Mouse (Mus musculus) regulatory T cell (primary cell): ENCODE data around the gene Slf2.

Experiments
- in situ Hi-C: fragments of 300-600 bp; cut with MboI, MseI; formaldehyde crosslinking; loops from one replicate; pipeline ENCODE4 v1.15.1; 2025; ENCODE audit warnings: high pct_unique_total_duplicates

Slf2 gene

DNA sequence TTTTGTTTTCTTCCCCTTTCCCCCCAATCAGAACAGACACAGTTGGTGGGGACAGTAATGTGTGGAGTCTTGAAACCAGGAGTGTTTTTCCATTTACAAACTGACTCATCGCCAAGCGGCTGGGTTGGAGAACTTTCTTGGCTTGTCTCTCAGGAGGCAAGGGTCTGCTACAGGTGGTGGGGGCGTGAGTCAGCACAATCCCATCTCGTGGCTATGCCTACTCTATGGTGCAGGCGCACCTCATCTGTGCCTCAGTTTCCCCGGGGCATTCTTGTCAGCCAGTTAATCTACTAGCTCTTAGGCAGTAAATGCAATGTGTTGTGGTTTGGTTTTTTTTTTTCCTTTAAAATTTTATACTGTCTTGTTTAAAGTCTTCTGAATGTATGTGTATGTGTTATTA, 52.4 kb downstream of the Slf2 start:
- in situ Hi-C loops: no loop called here

DNA sequence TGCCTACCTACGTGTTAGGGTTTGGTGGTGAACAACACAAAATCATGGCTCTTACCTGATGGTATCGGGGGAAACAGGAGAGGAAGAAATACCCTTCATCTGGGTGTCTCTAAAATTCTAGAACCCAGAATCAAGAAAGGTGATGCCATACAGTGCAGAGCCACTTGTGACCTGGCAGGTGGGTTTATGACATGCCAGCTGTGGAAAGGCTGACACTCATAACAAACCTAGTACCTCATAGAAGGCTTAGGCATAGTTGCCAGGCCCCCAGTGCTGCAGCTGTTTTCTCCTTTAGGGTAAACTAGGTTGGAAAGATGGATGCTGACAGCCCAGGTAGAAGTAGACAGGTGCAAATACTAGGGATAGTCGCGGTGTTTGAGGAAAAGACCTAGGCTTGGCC, 53.5 kb downstream of the Slf2 start:
- in situ Hi-C loops: no loop called here

DNA sequence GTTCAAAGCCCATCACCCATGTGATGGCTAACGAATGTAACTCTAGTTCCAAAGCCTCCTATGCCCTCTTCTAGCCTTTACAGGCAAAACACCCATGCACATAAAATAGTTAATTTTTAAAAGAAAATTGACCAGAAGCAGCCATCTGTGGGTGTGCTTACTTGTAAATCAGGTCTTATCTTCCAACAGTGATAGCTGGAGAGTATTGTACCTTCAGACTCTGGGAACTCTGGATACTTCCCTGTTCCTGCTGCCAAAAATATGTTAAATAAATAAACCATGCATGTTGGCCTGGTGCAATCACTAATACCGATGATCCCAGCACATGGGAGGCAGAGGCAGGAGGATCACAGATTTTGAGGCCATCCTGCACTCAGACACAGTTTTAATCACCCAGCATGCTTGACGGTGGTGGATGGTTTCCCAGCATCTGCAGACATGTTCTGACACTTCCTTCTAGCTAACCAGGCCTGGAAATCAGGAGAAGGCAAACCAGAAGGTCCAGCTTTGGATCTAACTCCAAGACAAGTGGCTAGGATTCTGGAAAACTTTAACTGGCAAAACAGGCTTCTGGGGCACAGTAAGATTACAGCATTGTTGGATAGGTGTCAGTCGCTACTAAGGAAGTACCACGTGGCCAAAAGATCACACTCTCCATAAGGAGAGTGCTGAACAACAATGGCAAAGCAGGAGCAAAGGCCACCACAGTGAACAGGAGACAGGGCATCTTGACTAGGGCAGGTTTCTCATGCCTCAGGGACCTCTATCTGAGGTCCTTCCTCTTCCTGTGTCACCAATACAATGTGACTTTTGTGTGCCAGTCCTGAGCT, 54.4 kb downstream of the Slf2 start:
- in situ Hi-C loops: no loop called here

DNA sequence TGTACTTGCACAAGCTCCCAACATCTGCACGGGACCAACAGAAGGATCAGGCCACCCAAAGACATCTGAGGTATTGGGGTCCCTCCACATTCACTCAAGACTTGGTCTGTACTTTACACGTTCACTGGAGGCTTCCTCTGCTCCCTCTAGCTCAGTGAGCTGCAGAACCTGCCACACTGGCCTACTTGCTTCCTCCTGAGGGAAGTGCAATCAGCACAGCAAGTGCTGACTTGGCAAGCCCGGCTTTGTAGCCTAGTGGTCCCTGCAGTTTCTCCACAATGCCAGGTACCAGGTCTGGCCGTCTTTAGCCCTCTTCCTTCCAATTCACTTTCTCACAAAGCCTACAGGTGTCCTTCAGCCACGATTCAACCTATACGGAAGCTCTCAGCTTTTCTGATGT, 56.1 kb downstream of the Slf2 start:
- in situ Hi-C loops: no loop called here

DNA sequence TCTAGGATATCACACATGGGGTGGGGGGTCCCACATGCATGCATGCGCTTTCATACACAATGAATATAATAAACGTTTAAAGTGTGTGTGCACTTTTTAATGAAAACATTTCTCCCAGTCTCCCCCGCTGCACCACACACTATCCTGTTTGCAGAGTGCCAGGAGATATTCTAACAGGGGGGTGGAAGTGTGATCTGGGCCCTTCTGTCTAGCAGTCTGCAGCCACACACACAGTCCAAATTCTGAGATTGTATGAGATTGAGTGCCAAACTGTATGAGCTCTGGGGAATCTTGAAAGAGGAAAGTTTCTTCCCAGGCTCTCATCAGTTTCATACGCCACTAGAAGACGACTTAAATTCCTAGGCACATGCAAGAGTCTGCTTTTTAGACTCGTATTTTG, 56.9 kb downstream of the Slf2 start:
- in situ Hi-C loops: no loop called here

DNA sequence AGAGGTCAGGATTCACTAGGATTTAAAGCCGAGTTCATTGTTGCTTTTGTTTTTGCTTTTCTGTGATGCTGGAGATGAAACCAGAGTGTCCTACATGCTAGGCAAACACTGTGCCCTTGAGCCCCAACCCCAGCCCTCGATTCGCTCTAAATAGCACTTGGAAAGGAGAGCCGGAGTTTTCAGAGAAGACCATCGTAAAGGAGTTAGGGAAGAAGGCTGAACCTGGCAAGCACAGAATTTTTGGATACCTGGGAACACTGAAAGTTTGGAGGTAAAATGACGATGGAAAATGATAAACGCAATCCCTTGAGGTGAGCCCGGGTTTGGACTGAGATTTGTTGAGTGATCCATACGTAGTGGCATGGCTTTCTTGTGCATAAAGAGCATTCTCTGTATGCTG, 57.4 kb downstream of the Slf2 start:
- in situ Hi-C loops: no loop called here

DNA sequence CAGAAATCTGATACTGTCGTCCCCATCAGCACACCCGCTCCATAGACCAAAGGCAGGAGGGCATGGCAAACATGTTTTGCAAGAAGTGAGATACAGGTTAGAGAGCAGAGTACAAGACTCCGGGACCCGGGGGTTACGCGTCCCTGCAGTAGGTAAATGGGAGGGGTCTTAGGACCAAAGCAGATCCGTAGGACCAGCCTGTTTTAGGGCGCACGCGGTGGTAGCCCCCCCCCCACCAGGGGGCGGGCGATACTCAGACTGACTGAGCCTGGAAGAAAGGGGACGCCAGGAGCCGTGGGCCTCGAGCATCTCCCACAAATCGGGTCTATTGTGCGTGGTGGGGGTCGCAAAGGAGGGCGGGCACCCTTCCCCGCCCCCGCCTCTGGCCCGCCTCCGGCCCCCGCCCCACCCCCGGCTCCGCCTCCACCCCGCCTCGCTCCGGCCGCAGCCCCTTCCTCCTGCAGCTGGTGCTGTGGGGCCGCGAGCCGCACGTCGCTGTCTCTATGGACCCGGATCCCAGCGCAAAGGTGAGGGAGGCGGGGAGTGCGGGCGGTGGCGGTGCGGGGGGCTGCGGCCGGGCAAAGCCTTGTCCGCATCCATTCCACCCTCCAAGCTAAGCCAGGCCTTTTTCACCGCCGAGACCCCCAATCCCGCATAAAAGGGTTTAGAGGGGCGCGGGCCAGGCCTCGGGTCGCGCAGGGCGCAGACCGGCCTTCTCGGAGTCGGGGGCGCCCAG, 58.0 kb downstream of the Slf2 start, which contains the start of gene Sema4g:
TSS of gene Sema4g (plus strand) at position 271 of the 736 bp plus-strand sequence.
- in situ Hi-C loops: no loop called here

DNA sequence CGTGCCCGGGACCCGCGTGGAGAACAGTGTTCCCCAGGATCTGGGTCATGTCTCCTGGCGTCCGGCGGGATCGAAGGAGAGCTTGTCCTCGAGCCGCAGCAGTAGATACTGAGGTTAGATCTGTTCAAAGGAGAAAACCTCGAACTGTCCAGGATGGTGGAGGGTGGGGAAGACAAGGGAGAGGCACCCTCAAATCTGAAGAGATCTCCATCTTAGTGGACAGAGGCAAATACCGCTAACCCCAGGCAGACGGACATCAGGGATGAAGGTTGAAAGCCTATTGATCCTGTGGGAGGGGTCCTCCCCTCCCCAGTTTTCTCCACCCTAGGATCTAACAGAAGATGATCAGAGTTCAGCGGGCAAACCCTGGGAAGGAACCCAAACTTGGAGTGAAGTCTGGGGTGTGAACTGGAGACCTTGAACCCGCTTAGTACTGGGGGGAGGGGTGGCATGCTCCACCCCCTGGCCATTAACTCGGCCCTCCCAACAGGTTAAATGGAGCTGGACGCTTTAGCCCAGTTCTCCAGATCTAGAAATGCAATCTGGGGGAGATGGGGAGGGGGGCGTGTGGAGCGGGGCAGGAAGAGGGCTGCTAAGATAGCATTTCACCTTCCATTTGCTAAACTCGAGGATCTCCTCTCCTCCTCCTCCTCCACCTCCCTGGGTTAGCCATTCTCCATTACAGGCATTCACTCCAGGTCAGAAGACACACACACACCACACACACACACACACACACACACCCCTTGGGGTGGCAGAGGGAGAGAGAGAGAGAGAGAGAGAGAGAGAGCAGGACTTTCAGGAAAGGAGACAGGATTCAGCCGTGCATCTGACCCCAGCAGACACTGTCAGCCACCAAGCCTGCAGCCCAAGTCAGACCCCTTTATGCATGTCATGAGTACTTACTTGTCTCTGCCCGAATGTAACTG, 58.9 kb downstream of the Slf2 start:
- in situ Hi-C loops: no loop called here

DNA sequence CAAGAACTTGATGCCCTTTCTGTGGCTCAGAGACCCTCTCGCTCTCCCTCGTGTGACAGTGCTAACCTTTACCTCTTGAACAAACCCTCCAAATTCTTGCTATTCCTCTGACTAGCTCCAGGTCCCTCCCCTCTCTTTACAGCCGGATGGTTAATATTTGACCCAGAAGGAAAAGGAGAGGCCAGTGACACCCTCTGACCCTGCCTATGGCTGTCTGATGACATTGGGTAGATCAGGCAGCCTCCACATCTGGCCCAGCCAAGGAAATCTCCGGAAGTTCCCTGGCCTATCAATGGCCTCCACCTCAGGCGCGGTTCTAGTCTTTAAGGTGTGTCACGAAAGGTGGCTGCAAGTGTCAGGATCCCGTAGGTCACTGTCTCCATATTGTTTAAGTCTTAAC, 60.1 kb downstream of the Slf2 start:
- in situ Hi-C loops: no loop called here

DNA sequence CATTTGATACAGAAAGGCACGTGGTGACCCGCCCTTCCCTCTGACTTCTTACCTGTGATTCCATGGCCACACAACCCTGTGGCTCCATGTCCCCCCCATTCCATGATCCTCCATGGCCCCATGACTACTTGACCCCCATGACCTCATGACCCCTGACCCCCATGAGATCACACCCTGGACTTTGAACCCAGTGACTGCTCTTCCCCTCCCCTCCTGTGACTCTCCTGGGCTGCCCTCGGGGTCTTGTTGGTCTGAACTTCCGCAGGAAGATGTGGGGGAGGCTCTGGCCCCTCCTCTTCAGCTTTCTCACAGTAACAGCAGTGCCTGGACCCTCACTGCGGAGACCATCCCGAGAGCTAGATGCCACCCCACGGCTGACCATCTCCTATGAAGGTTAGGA, 61.3 kb downstream of the Slf2 start:
- in situ Hi-C loops: no loop called here

DNA sequence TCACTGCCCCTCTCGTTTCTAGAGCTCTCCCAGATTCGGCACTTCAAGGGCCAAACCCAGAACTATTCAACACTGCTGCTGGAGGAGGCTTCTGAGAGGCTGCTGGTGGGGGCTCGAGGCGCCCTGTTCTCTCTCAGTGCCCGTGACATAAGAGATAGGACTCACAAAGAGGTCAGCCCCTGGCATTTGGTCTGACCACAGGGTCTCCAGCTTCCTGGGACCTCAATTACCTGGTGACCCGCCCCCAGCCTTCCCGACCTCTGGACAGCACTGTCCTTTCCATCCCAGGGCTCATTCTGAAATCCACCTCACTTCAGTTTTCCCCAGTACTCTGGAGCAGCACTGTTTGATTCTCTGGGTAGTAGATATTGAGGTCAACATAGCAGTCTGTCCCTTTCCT, 61.8 kb downstream of the Slf2 start:
- in situ Hi-C loops: no loop called here

DNA sequence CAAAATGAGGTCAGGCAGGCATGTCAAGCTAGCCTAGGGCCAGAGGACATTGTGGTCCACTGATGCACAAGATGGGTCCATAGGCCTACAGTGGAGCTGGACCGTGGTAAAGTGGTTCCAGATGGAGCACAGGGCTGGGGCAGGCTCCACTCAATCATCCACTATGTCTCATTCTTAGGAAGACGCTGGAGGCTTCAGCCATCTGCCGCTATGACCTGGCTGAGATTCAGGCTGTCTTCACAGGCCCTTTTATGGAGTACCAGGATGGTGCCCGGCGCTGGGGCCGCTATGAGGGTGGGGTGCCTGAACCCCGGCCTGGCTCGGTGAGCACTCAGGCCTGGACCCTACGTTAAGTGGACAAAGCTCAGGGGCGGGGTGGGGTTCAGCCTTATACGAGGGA, 66.8 kb downstream of the Slf2 start:
- in situ Hi-C loops: no loop called here

DNA sequence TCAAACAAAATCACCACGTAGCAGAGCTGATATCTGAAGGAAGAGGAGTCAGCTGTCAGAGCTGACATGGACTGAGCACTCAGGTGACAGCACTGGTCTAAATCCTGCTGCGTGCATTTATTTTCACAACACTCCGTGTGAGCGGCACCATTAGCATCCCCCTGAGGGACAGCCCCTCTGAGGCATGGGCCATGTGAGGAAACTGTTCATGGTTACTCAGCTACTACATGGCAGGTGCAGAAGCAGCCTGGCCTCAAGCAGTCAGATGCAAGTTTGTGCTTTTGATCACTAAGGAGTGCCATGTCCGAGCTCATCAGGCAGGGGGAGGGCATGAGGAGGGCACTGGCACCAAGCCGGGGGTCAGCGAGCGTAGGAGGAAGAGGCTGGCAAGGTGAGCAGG, 68.7 kb downstream of the Slf2 start:
- in situ Hi-C loops: no loop called here

DNA sequence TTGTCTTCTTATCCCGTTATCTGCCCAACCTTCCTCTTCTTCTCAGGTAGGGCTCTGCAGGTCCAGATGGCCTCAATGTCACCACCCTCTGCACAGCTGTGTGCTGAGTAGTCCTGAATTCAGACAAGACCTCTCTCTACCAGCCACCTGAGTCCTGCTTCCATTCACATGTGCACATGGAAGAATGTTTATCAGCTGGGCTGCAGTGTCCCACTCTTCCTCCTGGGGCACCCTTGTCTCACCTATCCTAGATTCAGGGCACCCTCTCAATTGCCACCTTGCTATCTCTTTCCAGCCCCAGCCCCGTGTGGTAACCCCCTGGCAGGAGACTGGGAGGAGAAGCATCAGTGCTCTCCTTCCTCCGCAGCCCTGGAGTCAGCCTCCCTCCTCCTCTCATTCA, 71.3 kb downstream of the Slf2 start:
- in situ Hi-C loops: no loop called here

DNA sequence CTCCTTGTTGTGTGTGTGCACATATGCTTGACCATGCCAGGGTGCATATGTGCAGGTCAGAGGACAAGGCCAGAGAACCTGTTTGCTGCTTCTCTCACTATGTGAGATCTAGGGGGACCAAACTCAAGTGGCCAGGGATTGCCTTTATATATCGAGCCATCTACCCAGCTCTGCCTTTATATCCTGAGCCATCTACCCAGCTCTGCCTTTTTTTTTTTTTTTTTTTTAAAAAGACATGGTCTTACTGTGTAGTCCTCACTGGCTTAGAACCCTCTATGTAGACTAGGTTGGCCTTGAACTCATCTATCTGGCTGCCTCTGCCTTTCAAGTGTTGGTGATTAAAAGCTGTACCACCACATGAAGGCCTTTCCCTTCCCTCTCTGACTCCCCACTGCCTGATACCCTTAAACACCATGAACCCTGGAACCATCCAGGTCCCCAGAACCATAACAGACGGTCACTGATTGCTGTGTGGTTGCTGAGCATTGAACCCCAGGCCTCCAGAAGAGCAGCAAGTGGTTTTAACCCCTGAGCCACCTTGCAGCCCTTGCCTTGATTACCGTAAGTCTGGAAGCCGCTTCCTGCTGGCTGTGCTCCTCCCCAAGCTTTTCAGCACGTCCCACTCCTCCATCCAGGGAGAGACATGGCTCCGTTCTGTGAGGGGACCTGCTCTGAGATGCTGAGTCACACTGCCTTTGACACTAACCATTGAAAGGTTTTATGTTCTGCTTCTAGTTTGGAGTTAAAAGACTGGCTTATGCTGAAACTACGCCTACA, 73.0 kb downstream of the Slf2 start:
- in situ Hi-C loops: no loop called here

DNA sequence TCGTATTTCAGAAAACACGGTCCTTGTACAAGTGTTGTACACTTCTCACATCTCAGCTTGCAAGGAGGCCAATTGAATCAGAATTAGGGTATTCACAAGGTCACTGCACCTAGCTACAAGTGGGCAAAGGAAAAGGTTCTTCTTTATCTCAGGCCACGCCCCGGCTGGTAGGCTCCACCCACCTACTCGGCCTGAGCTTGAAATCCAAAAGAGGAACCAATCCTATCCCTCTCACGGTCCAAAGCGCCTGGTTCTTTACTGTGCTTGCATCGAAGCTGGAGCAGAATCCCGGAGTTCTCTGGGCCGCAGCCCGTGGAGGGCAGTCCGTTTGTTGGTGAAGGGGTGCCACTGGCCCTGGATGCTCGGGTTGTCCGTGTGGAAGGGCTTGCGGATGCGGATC, 74.5 kb downstream of the Slf2 start, which contains the start of gene Twnk:
TSS of gene Twnk (plus strand) at position 220 of the 400 bp plus-strand sequence.
- in situ Hi-C loops: loop anchor here (5.0 kb wide), 1 partner anchor 73 kb away; the partner anchor contains the start of gene Slf2

DNA sequence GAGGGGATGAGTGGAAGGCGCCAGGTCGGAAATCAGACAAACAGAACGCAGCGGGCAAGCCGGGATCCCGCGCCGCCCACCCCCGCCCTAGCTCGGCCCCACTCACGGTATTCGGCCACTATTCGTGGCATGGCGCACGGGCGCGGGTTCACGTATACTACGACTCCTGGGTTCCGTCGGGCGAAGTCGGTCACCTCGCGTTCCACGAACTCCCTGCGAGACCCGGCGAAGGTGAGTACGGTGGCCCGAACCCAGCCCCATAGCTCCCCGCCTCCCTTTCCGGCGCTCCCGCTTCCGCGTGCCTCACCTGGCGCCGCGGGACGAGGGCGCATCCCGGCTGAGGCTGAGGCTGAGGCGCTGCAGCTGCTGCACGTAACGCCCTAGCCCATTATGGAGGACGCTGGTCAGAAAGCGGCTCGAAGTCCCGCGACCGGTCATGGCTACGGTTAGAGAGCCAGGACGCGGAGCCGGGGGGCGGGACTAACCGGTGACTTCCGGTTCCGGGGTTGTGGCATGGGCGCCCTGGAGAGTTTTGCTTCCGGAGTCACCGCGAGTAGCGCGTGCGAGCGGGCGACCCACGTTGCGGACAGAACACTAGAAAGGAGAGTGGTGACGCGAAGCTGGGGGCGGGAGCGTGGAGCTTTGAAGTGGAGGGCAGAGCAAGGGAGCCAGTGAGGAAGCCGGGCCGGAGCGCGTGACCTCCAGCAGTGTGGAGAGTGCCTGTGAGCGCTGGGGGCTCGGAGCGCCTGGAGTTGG, 75.2 kb downstream of the Slf2 start, which contains the start of gene Mrpl43:
TSS of gene Mrpl43 (minus strand) at position 486 of the 756 bp plus-strand sequence.
- in situ Hi-C loops: loop anchor here (5.0 kb wide), 1 partner anchor 74 kb away; the partner anchor contains the start of gene Slf2

DNA sequence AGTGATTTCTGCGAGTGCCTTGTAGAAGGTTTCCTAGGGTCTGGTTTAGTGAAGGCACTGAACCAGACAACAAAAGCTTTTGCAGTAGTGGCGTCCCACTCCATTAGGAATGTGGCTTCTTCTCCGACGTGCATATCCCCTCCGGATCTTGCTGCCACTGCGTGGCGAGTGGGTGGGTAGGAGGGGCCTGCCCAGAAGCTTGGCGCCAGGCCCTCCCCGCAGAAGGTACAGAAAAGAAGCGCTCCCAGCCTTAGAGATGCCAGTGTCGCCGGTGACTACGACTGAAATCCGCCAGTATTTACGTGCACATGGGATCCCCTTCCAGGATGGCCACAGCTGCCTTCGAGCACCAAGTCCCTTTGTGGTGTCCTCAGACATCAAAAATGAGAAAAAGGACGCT, 76.1 kb downstream of the Slf2 start:
- in situ Hi-C loops: loop anchor here (5.0 kb wide), 1 partner anchor 75 kb away; the partner anchor contains the start of gene Slf2

DNA sequence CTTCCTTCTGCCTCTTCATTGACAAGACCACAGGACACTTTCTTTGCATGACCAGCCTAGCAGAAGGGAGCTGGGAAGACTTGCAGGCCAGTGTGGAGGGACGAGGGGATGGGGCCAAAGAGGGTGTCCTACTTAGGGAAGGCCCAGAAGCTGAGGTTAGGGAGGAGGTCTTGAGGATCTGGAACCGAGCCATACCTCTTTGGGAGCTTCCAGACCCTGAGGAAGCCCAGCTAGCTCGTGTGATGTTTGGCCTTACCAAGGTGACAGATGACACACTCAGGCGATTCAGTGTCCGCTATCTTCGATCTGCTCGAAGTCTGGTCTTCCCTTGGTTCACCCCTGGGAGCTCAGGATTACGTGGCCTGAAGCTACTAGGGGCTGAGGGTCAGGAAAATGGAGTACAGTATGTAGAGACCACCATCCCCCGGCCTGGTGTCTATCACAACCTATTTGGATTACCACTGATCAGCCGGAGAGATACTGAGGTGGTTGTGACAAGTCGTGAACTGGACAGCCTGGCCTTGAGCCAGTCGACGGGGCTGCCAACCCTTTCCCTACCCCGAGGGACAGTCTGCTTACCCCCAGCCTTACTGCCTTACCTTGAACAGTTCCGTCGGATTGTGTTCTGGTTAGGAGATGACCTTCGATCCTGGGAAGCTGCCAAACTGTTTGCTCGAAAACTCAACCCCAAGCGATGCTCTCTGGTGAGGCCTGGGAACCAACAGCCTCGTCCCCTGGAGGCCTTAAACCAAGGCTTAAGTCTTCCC, 76.7 kb downstream of the Slf2 start:
- in situ Hi-C loops: loop anchor here (5.0 kb wide), 1 partner anchor 75 kb away; the partner anchor contains the start of gene Slf2
